Mouse (Mus musculus) adrenal gland, postnatal 36 days (tissue): Measurements from ENCODE around the gene Ppm1h. TPM values are rescaled to one million over a fixed set of nuclear protein-coding genes. Genes with fewer than 3 reads are reported as not detected.

Experiments
- DNase-seq, 2 experiments: peaks; one replicate each; pipeline ENCODE4 v3.0.0; 2021; ENCODE audit warnings: mixed read lengths in 1 of 2
- total RNA-seq, 2 experiments: library from RNA; stranded (reverse); gene quantifications; 2 replicates each; pipeline ENCODE4 v1.2.3; 2021

Gene Ppm1h
- total RNA-seq, 2 experiments from 2014 or later: 17.6 to 35.3 TPM

DNA sequence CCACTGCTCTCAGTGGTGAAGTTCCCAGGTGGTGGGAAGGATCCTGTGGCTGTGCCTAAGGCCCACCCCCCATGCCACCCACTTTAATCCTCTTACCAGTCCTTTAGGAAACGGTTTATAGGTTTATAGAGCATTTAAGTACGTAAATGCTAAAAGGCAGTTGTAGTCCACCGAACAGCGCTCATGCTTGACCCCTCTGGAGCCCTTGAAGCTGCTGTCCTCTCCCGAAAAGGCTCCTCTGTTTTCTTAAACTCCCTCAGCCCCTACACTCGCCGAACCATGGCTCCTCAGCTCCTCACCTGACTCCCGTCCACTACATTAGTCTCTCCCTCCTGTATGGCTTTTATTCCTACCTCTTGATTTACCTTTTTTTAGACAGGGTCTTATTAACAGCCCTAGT lies 131.3 kb downstream of the Ppm1h start:
- DNase-seq: no peak

DNA sequence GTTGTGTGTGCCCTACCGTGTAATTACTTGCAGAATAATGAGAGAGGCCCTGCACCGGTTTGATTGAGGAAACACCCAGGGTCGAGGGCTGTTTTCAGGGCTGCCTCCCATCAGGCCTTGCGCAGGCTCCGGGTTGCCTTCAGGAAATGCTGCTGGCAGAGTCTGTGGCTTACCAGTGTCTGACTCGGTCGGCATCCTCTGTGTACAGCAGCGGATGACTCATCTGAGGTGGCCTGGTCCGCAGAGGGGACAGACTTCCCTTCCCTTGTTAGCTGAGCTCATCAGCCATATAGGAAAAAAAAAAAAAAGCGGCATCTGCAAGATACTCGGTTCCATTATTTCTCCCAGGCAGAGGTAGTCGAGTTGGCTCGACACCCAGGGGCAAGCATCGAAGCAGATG lies 136.5 kb downstream of the Ppm1h start:
- peak; percentile 84 to 86 for DNase-seq

DNA sequence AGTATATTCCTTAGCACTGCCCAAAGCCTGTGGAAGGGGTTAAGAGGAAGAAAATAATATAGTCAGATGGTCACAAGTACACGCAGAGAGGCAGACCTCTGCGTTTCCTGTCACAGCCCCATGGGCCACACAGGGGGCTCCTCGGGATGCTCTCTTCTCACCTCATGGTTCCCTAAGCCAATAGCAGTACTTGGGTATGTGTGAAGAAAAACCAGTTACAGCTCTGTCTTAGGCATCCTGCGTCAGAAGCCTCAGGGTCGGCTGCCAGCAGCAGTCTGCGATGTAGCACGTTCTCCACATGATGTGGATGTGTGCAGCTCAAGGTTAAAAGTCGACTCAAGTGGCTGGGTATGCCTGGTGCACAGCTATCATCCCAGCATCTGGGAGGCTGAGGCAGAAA lies 139.2 kb downstream of the Ppm1h start:
- DNase-seq: no peak

DNA sequence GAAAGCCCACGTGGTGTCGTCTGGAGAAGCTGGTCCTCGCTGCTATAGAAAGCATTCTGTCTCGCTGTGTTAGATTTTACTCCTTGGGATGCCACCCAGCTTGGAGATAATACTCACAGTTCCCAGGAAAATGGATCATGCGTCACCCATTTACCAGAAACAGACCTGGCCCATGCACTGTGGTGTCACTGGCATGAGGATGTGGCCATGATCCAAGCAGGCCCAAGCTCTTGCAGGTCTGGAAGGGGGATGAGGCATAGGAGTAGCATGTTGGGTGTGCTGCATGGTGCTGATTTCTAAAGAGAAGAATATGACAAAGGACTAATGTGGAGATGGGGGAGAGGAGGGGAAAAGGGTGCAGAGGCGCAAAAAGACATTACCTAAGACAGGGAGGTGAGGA lies 141.2 kb downstream of the Ppm1h start:
- DNase-seq: no peak

DNA sequence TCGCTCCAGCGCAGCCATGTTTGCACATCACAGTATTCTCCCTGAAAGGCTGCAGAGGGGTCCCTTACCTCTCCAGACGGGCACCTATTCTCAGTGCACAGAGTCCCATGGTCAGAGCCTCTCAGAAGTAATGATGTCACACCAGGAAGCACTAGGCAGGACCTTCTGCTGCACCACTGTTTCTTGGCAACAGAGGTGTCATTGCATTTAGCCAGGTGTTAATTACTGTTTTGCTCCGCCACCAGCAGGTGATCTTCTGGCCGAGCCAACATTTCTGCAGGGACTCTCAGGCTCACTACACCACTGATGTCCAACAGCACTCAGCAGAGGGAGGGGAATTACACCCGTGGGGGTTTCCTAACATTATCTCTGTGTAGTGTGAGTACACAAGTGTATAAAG lies 143.0 kb downstream of the Ppm1h start:
- DNase-seq: no peak

DNA sequence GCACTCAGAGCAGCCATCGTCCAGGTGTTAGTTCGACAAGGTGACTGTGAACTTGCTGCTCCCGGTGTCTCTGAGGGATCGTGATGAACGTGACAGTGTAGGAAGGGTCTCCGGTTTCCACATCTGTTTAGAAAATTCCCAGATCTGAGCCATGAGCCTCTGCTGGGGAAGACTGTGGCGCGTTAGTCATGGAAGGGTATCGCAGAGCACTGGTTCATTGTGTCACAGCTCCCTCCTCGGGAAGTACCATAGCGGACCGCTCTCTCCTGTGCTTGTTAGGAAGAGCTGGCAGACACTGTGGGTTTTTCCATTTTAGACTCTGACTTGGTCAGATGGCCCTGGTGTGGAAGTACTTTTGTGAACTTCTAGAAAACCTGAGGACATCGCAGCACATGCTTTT lies 145.1 kb downstream of the Ppm1h start:
- DNase-seq: no peak

DNA sequence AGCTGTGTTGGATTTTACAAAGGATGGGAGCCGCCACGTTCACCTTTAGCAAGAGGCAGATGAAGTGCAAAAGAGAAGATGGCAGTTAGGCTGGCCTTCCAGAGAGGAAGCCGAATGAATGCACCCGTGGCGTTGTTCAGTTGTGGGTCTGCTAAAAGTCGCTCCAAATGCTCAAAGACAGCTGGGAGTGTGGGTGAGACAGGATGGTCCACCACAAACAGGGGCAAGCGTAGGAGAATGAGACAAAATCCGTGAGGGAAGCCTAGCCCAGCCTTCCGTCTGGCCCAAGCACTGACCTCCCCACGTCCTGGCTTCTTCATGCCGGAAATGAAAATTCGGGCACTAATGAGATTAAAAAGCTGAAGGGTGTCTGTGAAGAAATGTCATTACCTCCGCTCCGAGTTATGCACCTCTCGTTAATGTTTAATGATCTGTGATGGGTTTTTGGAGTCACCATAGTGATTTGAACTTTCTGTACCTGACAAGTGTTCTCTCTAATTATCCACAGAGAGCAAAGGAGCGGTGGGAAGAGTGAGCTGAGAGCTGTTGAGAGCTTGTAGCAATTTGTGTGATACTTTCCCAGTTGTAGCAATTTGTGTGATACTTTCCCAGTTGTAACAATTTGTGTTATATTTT lies 148.3 kb downstream of the Ppm1h start:
- DNase-seq: no peak

DNA sequence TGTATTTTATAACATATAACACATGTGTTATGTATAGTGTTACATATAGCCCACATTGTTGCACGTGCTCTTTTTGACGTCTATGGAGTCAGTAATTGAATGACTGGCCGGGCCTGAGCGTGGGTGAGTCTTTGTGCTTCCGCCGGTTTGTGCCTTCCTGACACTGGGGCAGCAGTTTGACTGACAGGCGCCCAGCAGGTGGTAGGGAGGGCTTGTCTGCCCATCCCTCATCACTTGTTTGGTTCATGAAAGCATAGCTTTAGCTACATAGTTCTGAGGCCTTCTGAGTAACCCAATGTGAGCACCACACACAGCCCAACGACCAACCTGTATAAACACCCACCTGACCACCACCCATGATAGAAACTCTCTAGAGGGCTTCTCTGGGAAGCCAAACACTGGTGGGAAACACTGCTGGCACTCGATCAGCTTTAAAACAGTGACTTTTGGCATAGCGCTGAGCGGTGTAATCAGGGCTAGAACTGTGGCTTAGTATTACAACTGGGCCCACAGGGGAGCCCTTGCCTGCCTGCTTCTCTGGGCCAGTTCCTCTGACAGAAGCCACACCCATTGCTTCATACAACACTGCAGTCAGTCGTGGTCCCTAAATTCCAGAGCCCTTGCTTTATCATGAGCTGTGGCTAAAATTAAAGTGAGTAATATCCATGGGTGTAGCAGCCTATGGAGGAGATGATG lies 149.3 kb downstream of the Ppm1h start:
- DNase-seq: no peak

DNA sequence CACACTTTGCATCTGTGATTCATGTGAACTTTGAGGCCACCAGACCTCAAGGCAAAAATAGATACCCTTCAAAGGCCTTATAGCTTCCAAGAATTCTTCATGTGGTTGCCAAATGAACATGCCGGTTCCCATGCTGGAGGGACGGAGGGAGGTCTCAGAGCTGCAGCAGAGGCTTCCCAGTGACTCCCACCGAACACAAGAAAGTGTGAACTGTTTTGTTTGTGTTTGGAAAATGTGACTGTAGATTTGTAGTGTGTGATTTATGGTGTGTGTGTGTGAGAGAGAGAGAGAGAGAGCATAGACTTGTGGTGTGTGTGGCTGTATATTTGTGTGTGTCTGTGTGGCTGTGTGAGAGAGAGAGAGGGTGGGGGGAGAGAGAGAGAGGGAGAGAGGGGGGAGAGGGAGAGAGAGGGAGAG lies 151.2 kb downstream of the Ppm1h start:
- DNase-seq: no peak

DNA sequence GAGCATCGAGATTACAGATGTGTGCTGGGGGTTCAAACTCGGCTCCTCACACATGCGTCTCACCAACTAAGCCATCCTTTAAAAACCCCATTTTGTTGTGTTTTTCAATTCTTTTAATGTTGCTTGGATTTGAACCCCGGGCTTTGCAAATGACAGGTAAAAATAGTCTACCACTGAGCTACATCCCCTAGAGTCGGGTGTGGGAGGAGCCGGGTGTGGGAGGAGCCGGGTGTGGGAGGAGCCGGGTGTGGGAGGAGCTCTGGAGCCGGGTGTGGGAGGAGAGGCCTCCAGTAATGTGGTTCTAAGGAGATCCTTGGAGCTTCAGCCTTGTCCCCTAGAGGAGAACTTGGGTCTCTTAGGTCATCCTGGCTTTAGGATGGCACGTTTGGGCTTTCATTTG lies 152.1 kb downstream of the Ppm1h start:
- DNase-seq: no peak

DNA sequence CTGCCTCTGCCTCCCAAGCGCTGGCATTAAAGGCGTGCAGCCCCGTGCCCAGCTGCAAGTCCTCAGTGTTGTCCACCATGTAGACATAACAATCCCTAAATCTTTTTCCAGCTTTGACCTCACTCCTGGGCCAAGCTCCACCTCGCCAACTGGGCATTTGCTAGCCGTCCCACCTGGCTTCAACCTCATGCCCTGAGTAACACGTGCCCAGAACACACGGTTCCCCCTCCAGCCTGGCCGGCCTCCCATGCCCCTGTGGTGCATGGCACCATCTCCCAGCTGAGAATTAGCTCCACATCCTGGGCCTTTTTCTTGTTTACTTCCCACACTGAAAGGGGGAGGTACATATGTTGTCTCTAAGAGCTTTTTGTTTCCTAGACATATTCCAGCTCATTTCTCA lies 163.5 kb downstream of the Ppm1h start:
- no peak for DNase-seq

DNA sequence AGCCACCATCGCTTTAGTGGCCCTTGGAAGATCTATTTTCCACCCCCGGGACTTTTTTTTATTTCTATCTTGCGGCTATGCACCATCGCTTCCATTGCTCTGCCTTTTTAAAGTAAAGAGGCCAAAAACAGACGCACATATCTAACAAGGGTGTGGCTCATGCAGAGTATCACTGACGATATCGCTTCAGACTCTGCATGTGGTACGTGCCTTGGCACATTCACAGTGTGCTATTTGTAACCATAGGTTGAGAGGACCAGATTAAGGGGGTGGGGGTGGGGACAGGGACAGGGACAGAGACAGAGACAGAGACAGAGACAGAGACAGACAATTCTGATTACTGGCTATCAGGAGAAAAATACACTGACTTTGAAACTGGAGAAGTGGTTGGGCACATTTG lies 164.4 kb downstream of the Ppm1h start:
- no peak for DNase-seq

DNA sequence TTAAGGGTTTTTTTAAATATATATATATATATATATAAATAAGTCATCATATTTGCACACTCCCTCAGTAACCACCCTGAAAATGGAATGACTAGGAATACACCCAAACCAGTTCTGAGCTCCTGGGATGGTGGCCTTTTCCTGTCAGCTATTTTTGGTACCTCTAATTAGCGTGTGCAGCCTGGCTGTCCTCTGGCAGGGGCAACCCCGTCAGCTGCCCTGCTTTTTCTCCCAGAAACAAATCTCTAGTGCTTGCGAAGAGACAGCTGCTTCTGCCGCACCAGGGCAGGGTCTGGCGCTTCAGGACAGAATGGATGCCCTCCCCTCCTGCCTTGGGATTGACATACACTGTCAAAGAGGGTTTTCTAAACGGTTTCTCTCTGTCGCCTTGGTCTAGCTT lies 166.9 kb downstream of the Ppm1h start:
- DNase-seq: no peak

DNA sequence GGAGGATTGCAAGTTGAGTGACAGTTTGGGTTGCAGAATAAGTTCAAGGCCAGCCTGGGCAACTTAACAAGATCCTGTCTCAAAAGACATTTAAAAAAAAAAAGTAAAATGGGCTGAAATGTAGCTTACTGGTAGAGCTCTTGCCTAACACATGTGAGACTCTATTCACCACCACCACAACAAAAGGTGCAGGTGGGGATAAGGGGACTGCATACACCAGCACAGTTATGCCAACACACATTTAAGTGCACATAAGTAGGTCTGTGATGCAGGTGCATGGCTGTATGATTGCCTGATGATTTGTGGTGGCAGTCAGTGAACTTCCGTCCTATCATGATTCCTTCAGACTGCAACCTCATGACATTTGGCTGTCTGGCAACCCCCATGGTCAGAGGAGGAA lies 167.9 kb downstream of the Ppm1h start:
- no peak for DNase-seq

DNA sequence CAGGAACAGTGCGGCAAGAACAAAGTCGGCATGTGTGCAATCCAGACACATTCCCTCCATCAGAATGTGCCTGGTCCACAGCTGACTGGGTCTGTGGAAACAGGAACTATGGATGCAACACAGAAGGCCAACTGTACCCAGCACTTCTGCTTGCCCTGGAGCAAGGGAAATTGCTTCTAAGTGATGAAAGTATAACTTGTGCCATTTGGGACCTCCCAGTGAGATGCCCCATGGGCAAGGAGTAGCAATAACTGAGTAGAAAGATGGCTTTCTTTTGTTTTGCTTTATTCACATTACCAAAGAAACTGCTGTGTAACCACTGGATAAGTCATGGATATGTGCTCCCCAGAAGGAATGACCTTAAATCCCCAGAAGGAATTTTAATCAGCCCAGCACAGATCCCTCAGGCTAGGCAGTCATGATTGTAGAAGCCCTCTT lies 169.5 kb downstream of the Ppm1h start:
- DNase-seq: no peak

DNA sequence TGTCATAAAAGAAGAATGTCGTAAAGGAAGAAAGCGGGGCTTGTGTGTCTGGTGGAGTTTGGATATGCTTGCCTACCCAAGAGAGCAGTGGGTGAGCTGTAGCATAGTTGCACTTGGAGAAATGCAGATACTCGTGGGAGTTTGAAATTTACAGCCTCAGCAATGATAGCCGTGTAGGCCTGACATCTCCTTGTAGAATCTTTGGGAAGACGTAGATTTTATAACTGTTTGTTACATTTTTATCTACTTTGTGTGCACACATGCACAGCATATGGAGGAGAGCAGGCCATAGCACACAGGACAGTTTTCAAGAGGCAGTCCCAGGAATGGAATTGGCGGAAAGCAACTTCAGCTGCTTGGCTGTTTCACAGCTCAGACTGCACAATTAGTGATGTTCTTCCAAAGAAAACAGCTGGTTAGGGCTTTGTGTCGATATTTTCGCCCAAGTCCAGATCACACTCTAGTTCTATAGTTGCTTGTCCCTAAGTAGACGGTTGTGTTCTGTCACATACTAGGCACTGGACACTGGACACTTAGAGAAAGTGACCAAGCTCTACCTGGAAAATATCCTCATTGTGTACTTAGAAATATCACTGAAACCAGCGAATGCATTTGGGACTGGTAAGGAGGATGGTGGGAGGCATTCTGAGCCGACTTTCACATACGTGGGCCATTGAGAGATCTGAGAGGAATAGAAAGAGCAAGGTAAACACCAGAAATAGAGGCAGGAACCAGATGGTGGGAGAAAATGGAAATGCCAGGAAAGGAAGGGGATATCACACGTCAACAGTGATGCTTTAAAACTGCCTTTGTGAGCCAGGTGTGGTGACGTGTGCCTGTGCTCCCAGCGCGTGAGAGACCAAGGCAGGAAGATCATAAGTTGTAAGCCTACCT lies 173.0 kb downstream of the Ppm1h start:
- no peak for DNase-seq

DNA sequence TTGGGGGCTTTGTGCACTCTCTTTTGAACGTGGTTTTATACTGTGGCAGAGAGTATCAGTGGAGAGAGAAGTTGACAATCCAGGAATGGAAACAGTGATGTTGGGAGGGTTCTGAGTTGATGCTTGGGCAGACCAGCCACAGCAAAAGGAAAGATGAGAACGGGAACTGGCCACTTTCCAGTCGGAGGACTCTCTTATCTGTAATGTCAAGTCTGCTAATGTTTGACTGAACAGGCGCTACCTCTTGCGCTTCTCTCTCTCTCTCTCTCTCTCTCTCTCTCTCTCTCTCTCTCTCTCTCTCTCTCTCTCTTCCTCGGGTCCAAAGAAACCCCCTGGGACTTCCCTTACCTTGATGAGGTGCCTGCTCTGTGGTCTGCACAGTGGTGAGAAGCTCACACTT lies 176.0 kb downstream of the Ppm1h start:
- DNase-seq: no peak

DNA sequence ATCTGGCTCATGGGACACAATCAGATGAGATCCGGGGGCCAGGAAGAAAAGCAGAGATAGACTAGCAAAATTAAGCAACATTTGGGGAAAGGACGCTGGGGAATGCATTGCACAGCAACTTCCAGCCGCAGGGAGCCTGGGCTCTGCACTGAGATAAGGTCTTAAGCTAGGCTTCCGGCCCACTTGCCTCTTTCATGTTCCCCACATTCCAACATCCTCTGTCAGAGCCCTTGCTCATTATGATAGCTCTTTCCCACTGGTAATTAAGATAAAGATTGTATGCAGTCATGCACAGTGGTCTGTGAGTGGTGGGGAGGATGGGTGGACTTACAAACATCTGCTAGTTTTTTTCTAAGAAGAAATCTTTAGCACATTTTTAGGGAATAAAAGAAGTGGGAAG lies 176.6 kb downstream of the Ppm1h start:
- no peak for DNase-seq

DNA sequence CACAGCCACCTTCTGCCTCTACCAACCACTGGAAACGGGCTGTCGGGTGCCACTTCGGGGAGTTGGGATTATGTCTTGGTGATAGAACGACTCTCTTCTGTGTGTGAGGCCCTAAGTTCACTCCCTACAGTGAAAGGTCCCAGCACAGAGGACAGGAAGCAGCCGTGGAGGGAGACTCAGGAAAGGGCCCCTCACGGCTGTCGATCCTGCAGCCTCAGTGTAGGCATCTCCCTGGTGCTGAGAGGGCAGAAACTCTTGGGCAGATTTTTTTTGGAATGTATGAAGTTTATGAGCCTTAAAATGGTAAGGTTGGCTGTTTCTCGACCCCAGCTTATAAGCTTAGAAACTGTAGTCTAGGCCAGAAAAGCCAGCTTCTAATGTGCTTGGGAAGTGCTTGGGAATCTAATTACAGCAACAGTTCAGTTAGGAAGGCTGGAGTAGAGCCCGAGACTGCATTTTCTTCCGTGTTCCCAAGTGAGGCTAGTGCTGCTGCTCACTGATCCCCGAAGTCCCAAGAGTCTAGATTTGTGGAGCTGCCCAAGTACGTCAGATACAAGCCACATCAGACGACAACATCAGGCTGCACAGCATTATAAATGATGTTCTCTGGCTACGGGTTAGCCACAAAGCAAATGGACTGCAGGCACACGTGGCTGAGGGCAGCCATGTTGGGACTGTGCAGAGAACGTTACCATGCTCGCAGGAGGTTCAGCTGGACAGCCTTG lies 177.6 kb downstream of the Ppm1h start:
- DNase-seq: no peak

DNA sequence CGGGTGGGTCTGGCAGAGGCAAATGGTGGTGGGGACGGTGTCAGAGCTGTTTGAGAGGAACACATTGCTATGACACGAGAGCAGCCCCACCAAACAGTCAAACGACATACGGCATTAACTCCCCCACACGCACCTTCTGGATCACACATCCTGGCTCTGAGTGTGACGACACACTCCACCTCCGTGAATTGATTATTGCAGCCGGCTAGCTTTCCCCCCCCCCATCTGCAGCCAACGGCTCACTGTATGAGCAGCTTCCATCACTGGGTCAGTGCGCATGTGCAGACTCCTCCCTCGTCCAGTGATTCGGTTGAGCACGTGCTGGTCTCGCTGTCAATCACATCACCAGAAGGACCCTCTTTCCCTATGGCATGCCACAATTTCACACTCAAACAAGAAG lies 178.6 kb downstream of the Ppm1h start:
- no peak for DNase-seq

DNA sequence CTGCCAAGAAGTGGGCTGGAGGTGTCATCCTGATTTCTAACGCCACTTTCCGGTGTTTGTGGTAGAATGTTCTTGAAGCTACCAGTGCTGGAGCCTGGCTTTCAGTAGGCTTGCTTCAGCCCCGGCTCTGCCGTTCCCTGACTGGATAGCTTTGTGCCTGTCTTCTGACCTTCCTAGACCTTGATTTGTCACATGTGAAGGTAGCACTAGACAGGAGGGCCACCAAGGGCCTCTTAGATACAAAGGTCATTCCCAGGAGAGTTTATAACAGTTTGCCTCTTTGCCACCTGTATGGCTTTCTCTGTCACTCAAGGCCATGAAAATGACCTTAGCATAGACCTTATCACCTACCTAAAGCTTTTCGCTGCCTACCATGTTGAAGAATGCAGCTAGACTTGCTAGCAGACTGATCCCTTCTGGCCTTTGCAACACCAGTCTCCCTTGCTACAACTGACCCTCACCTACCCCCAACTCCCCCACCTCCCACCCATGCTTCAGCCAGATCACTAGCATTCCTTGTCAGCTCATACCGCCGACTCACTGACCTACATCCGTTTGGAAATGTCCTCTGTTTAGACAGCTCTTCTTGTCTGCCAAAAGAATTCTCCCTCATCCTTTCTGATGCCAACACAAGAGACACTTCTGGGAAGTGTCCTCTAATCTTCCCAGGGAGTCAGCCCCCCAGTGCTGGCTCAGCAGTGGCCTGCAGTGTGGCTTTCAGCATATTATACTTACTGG lies 180.5 kb downstream of the Ppm1h start:
- DNase-seq: no peak

DNA sequence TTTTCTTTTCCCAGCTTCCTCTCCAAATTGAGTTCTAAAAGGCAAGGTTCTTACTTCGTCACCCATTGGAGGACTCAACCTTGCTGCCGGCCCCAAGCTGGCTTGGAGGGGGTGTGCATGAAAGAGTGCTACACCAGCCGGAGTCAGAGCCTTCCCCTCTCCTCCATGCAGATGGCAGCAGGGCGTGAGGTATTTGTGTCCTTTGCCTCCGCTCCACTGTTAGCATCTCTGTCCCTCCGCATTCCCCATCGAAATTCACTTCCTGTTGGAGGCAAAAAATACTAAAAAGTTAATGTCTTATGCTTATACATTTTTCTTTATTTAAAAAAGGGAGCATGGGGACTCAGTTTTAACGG lies 181.1 kb downstream of the Ppm1h start:
- DNase-seq: no peak
